Mouse (Mus musculus) C2C12 (cell line): Measurements from ENCODE around the gene Orc1.

Experiments
- CEBPB ChIP-seq: IDR thresholded peaks from one replicate; pipeline ENCODE4 v1.6.1; 2011; ENCODE audit warnings: low read depth, mild to moderate bottlenecking, control low read depth, moderate library complexity
- CTCF ChIP-seq: IDR thresholded peaks from one replicate; pipeline ENCODE4 v1.5.1; 2011; ENCODE audit not compliant: control insufficient read depth, insufficient read depth, insufficient read length
- MAX ChIP-seq: IDR thresholded peaks from one replicate; pipeline ENCODE4 v1.6.1; 2011; ENCODE audit warnings: mild to moderate bottlenecking, control low read depth
- MYOG ChIP-seq: IDR thresholded peaks from one replicate; pipeline ENCODE4 v1.6.1; 2011; ENCODE audit not compliant: control insufficient read depth, insufficient read length; ENCODE audit errors: extremely low read depth
- USF1 ChIP-seq: IDR thresholded peaks from one replicate; pipeline ENCODE4 v1.6.1; 2011; ENCODE audit warnings: low read depth, mild to moderate bottlenecking, control low read depth, moderate library complexity

- TF ChIP-seq CTCF (no peak), MAX (no peak), MYOG (no peak), CEBPB (no peak), USF1 (no peak)
These were observed 6.6 kb upstream of the Orc1 start for GRCm38 (mm10) chr4:108572644-108573043.
